Mouse (Mus musculus): Measurements from ENCODE around the gene Vav2. TPM values are rescaled to one million over a fixed set of nuclear protein-coding genes. Genes with fewer than 3 reads are reported as not detected.

Gene Vav2
- polyA plus RNA-seq, 1 experiment from 2014 or later, result 16.9 TPM

- 79% methylated on average over 9 of the region's 9 CpGs for WGBS
- DNase-seq (ENCODE audit: low spot score), result no peak
Observed at GRCm38 (mm10) chr2:27460651-27461050, 33.8 kb upstream of the Vav2 start.

GRCm38 (mm10) chr2:27460163-27460562, 33.3 kb upstream of the Vav2 start:
- Histone ChIP-seq H3K36me3 (peaks cover 99% of the 10 kb centered on the region), H3K27ac (no peak overlapping the region), H3K27me3 (ENCODE audit: insufficient read depth, poor library complexity, severe bottlenecking) (no peaks in the 10 kb centered on the region), H3K4me3 (no peak overlapping the region), H3K9me3 (no peaks in the 10 kb centered on the region), H3K4me1 (replicated peaks) (no peaks in the 10 kb centered on the region)
- WGBS, result 87% methylated on average over 5 of the region's 5 CpGs
- no peak for DNase-seq (ENCODE audit: low spot score)

More at GRCm38 (mm10) chr2:27460651-27461050, 33.8 kb upstream of the Vav2 start:
- Histone ChIP-seq H3K4me3 (no peak overlapping the region), H3K27ac (no peak overlapping the region), H3K36me3 (peaks cover 99% of the 10 kb centered on the region), H3K9me3 (no peaks in the 10 kb centered on the region), H3K27me3 (ENCODE audit: insufficient read depth, poor library complexity, severe bottlenecking) (no peaks in the 10 kb centered on the region), H3K4me1 (replicated peaks) (no peaks in the 10 kb centered on the region)

DNA sequence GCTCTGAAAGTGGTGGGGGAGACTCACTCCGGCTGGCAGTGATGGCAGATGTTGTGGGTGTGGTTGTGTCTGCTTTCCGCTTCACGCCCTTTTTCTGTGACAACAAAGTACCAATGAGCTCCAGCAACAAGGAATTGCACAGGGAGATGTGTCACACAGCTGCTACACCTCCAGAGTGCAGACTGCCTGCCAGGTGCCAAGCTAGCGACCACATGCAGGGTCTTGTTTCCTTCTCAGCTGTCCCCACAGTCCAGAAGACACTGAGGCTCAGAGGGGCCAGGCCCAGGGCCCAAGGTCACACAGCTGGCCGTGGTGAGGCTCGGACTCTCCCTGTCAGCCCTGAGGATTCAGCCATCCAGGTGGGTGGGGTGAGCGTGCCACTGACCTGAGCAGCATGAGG, 32.9 kb upstream of the Vav2 start:
- Histone ChIP-seq H3K4me3 (no peak overlapping the region), H3K27me3 (ENCODE audit: insufficient read depth, poor library complexity, severe bottlenecking) (no peaks in the 10 kb centered on the region), H3K27ac (no peak overlapping the region), H3K4me1 (replicated peaks) (no peaks in the 10 kb centered on the region), H3K9me3 (no peaks in the 10 kb centered on the region), H3K36me3 (peaks cover 100% of the 10 kb centered on the region)
- DNase-seq (ENCODE audit: low spot score), result no peak
- 89% methylated on average over 7 of the region's 7 CpGs for WGBS

- H3K4me1 ChIP-seq (replicated peaks), result no peaks in the 10 kb centered on the region
- H3K4me3 ChIP-seq, result no peak overlapping the region
- no peak overlapping the region for H3K27ac ChIP-seq
- WGBS, result 93% methylated on average over 14 of the region's 14 CpGs
- no peak for DNase-seq (ENCODE audit: low spot score)
- H3K36me3 ChIP-seq, result peaks cover 99% of the 10 kb centered on the region
- no peaks in the 10 kb centered on the region for H3K27me3 ChIP-seq (ENCODE audit: insufficient read depth, poor library complexity, severe bottlenecking)
- H3K9me3 ChIP-seq, result no peaks in the 10 kb centered on the region
Observed at GRCm38 (mm10) chr2:27450226-27450625, 23.4 kb upstream of the Vav2 start.

- H3K36me3 ChIP-seq, result peaks cover 90% of the 10 kb centered on the region
- WGBS, result 89% methylated on average over 5 of the region's 5 CpGs
- no peak for DNase-seq (ENCODE audit: low spot score)
Observed at GRCm38 (mm10) chr2:27447782-27448181, 20.9 kb upstream of the Vav2 start.

GRCm38 (mm10) chr2:27446812-27447211, 20.0 kb upstream of the Vav2 start:
- Histone ChIP-seq H3K36me3 (peaks cover 81% of the 10 kb centered on the region), H3K4me1 (replicated peaks) (peaks cover 14% of the 10 kb centered on the region), H3K27me3 (ENCODE audit: insufficient read depth, poor library complexity, severe bottlenecking) (no peaks in the 10 kb centered on the region), H3K9me3 (no peaks in the 10 kb centered on the region), H3K4me3 (no peak overlapping the region), H3K27ac (no peak overlapping the region)
- no peak for DNase-seq (ENCODE audit: low spot score)
- 93% methylated on average over 8 of the region's 8 CpGs for WGBS

More at GRCm38 (mm10) chr2:27447782-27448181, 20.9 kb upstream of the Vav2 start:
- Histone ChIP-seq H3K4me3 (no peak overlapping the region), H3K9me3 (no peaks in the 10 kb centered on the region), H3K27me3 (ENCODE audit: insufficient read depth, poor library complexity, severe bottlenecking) (no peaks in the 10 kb centered on the region), H3K27ac (no peak overlapping the region), H3K4me1 (replicated peaks) (peaks cover 6% of the 10 kb centered on the region)

- Histone ChIP-seq H3K9me3 (no peaks in the 10 kb centered on the region), H3K4me1 (replicated peaks) (peaks cover 16% of the 10 kb centered on the region), H3K36me3 (peaks cover 72% of the 10 kb centered on the region), H3K27me3 (ENCODE audit: insufficient read depth, poor library complexity, severe bottlenecking) (no peaks in the 10 kb centered on the region), H3K4me3 (no peak overlapping the region), H3K27ac (no peak overlapping the region)
- WGBS, result 95% methylated on average over 3 of the region's 3 CpGs
- DNase-seq (ENCODE audit: low spot score), result no peak
Observed at GRCm38 (mm10) chr2:27445910-27446309, 19.1 kb upstream of the Vav2 start.

DNA sequence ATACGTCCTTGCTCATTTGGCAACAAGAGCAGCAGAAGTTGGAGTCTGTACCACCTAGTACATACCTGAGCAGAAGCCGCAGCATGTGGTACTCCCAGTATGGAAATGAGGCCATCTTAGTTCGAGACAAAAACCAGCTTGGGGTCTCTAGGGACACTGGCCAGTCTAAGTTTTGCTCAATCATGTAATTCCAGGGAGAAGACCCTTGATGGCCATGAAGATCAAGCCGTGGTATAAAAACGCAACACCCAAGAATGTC, 16.5 kb upstream of the Vav2 start:
- Histone ChIP-seq H3K4me1 (replicated peaks) (peaks cover 17% of the 10 kb centered on the region), H3K36me3 (peaks cover 46% of the 10 kb centered on the region), H3K27me3 (ENCODE audit: insufficient read depth, poor library complexity, severe bottlenecking) (no peaks in the 10 kb centered on the region), H3K9me3 (no peaks in the 10 kb centered on the region), H3K27ac (no peak overlapping the region), H3K4me3 (peak overlapping the region; percentile 79)
- DNase-seq (ENCODE audit: low spot score), result no peak
- WGBS, result 81% methylated on average over 5 of the region's 5 CpGs

- DNase-seq (ENCODE audit: low spot score), result no peak
- Histone ChIP-seq H3K36me3 (peaks cover 41% of the 10 kb centered on the region), H3K4me1 (replicated peaks) (peaks cover 21% of the 10 kb centered on the region), H3K27ac (peak overlapping the region; percentile 90), H3K4me3 (peak overlapping the region; percentile 79), H3K27me3 (ENCODE audit: insufficient read depth, poor library complexity, severe bottlenecking) (no peaks in the 10 kb centered on the region), H3K9me3 (no peaks in the 10 kb centered on the region)
- 34% methylated on average over 20 of the region's 20 CpGs for WGBS
Observed at GRCm38 (mm10) chr2:27442708-27443449, 16.0 kb upstream of the Vav2 start.

DNA sequence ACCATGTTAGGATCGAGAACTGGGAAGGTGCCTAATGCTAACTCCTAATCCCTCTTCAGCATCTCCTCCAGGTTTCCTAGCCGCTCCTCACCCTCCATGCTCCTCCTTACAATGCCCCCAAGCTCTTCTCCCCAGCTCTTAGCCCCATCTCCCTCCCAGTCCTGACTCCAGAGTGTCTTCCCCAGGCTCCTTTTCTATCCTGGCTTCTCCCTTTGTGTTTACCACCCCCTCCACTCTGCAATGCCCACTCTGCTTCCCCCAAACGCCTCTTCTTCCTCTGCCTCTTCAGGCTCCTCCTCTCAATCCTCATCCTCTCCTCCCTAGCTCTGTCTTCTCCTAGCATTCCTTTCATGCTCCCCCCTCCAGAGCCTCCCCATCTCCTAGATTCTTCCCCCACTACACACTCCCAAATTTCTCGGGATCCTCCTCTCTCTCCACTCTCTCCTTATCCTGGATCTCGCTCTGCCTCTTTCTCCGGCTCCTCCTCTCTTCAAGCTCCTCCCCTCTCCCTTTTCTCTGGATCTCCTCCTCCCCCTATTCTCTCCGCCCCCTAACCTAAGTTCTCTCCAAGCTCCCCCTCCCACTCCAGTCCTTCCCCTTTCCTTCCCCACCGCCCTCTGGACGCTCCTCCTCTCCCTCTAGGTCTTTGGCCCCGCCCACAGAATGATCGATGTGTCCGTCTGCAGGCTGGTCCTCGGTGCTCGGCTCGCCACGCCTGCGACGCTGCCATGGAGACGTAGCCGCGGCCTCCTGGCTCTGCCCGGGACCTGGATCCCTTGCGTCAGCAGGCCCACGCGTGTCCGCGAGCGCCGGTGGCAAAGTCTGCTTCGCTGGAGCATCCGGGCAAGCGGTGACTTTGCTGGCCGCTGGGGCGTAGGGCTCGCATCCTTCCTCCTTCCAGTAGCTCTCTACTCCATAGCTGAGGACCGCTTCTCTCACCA, 15.2 kb upstream of the Vav2 start, which contains the start of gene Brd3os:
Gene Brd3os (plus strand): TSS at position 558 of the 941 bp plus-strand sequence.
- H3K36me3 ChIP-seq, result peaks cover 33% of the 10 kb centered on the region
- peak within 1 kb of the TSS; percentile 90 for H3K27ac ChIP-seq
- H3K4me3 ChIP-seq, result peak within 1 kb of the TSS; percentile 79
- peak; percentile 99 for DNase-seq (ENCODE audit: low spot score)
- WGBS, result 3% methylated on average over 36 of the region's 36 CpGs
- no peaks in the 10 kb centered on the region for H3K27me3 ChIP-seq (ENCODE audit: insufficient read depth, poor library complexity, severe bottlenecking)
- peaks cover 21% of the 10 kb centered on the region for H3K4me1 ChIP-seq (replicated peaks)
- no peaks in the 10 kb centered on the region for H3K9me3 ChIP-seq

DNA sequence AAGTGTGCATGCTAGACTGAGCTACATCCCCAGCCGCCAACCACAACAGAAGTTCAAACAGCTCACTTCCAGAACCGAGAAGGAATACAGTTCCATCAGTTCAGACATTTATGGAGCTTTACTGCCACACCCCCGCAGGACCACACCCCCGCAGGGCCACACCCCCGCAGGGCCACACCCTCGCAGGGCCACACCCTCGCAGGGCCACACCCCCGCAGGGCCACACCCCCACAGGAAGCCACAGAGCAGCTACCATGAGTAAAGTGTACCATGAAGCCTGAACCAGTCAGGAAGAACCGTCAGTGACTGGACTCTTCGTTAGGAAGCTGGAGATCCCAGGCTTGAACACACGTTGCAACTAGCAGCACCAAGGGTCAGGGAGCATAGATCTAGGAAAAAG, 11.4 kb upstream of the Vav2 start:
- WGBS, result 23% methylated on average over 11 of the region's 11 CpGs
- no peak for DNase-seq (ENCODE audit: low spot score)
- Histone ChIP-seq H3K27ac (no peak overlapping the region), H3K9me3 (no peaks in the 10 kb centered on the region), H3K27me3 (ENCODE audit: insufficient read depth, poor library complexity, severe bottlenecking) (no peaks in the 10 kb centered on the region), H3K4me1 (replicated peaks) (peaks cover 29% of the 10 kb centered on the region), H3K36me3 (no peaks in the 10 kb centered on the region), H3K4me3 (no peak overlapping the region)

- WGBS, result 65% methylated on average over 1 of the region's 1 CpGs
- peaks cover 25% of the 10 kb centered on the region for H3K4me1 ChIP-seq (replicated peaks)
- H3K9me3 ChIP-seq, result no peaks in the 10 kb centered on the region
- no peak overlapping the region for H3K4me3 ChIP-seq
- H3K27me3 ChIP-seq (ENCODE audit: insufficient read depth, poor library complexity, severe bottlenecking), result no peaks in the 10 kb centered on the region
- no peaks in the 10 kb centered on the region for H3K36me3 ChIP-seq
- no peak for DNase-seq (ENCODE audit: low spot score)
- no peak overlapping the region for H3K27ac ChIP-seq
Observed at GRCm38 (mm10) chr2:27437876-27438275, 11.0 kb upstream of the Vav2 start.

GRCm38 (mm10) chr2:27432599-27432998, 5.8 kb upstream of the Vav2 start:
- H3K27ac ChIP-seq, result no peak overlapping the region
- H3K36me3 ChIP-seq, result no peaks in the 10 kb centered on the region
- no peaks in the 10 kb centered on the region for H3K9me3 ChIP-seq
- H3K4me1 ChIP-seq (replicated peaks), result peaks cover 14% of the 10 kb centered on the region
- H3K27me3 ChIP-seq (ENCODE audit: insufficient read depth, poor library complexity, severe bottlenecking), result no peaks in the 10 kb centered on the region
- 80% methylated on average over 2 of the region's 2 CpGs for WGBS
- DNase-seq (ENCODE audit: low spot score), result no peak
- H3K4me3 ChIP-seq, result no peak overlapping the region

Measured in hindbrain, embryonic 10.5 days (tissue).